Mouse (Mus musculus): ENCODE results near the gene Dppa2.
A peak's percentile ranks its signal among the peaks of the same experiment; 100 is the strongest.

GRCm38 (mm10) chr16:48368096-48368495, 64.4 kb downstream of the Dppa2 start:
- no peak for TF ChIP-seq CTCF (IDR thresholded peaks at IDR 0.05; ENCODE audit: control insufficient read depth, insufficient read depth, insufficient read length)
- TF ChIP-seq MAX (IDR thresholded peaks at IDR 0.05) = peak; percentile 41
- no peak for TF ChIP-seq MYOG (IDR thresholded peaks at IDR 0.05; ENCODE audit: control insufficient read depth, extremely low read depth, insufficient read length)
- TF ChIP-seq USF1 (IDR thresholded peaks at IDR 0.05; ENCODE audit: low read depth) = no peak

Measured in C2C12 (cell line).